Mouse (Mus musculus) E14TG2a.4 (cell line): ENCODE data around the gene Src.

Experiments
- H3K27me3 ChIP-seq: 2 replicates; pipeline ENCODE4 v1.6.1; 2014; ENCODE audit warnings: low read length, control low read depth; ENCODE audit not compliant: insufficient read depth
- H3K36me3 ChIP-seq: 2 replicates; pipeline ENCODE4 v1.6.1; 2014; ENCODE audit warnings: low read length, control low read depth; ENCODE audit not compliant: insufficient read depth
- H3K4me1 ChIP-seq: replicated peaks from 2 replicates; pipeline ENCODE4 v1.6.1; 2014; ENCODE audit warnings: low read depth, low read length, control low read depth
- H3K4me3 ChIP-seq: replicated peaks from 2 replicates; pipeline ENCODE4 v1.5.1; 2014; ENCODE audit warnings: mild to moderate bottlenecking, low read length
- H3K9me3 ChIP-seq: 2 replicates; pipeline ENCODE4 v1.6.1; 2014; ENCODE audit warnings: low read length, control low read depth
- CTCF ChIP-seq: conservative IDR thresholded peaks from 2 replicates; pipeline ENCODE4 v1.5.1; 2014; ENCODE audit warnings: low read length
- NANOG ChIP-seq: IDR thresholded peaks from 2 replicates; pipeline ENCODE4 v1.6.1; 2014; ENCODE audit warnings: borderline replicate concordance, low read length, mixed read lengths
- POU5F1 ChIP-seq: IDR thresholded peaks from 2 replicates; pipeline ENCODE4 v1.6.1; 2014; ENCODE audit warnings: low read length, borderline replicate concordance

Src gene

DNA sequence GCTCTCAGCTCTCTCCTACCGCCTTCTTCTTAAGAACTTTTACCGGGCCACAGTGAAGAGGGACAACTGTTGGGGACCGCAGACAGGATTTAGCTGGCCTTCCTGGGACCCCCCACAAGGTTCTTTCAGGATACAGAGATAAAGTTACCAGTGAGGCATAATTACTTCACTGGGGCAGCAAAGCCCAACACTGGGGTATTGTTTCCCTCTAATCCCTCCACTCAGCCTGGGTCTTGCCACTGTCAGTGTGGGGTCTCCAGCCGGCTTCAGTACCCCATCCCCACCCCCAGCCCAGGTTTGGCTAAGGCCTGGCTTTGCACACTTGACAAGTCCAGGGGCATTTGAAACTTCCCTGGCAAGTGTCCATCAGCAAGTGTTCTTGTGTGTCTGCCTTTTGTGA is 96.1 kb downstream of the Src start:
- no peaks in the 10 kb centered on the region for H3K9me3 ChIP-seq
- no peaks in the 10 kb centered on the region for H3K4me1 ChIP-seq
- H3K27me3 ChIP-seq, result peaks cover 40% of the 10 kb centered on the region
- TF ChIP-seq CTCF, result no peak
- no peak for TF ChIP-seq POU5F1
- TF ChIP-seq NANOG, result no peak
- no peak overlapping the region for H3K4me3 ChIP-seq
- H3K36me3 ChIP-seq, result no peaks in the 10 kb centered on the region

DNA sequence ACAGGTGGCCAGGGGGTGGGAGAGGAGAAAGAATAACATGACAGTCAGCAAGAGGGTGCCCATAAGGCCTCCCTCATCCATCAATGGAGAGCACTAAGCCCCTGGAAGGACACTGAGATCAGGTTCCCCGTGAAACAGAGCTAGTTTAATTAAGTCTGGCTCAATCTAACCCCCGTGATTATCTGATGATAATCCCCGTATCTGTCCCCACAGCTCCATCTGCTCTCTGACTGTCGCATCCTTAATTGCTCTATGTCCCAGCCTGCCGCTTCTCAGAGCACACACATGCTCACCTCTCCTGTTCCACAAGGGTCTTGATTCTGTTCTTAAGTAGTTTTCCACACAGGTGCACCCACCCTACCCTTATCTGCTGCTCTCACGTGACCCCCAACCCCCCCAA is 99.3 kb downstream of the Src start:
- TF ChIP-seq CTCF, result no peak
- no peak for TF ChIP-seq POU5F1
- TF ChIP-seq NANOG, result no peak
- Histone ChIP-seq H3K4me1 (0 out of 2 replicates have a peak, but pooled peaks cover 6% of the 10 kb centered on the region), H3K36me3 (no peaks in the 10 kb centered on the region), H3K9me3 (no peaks in the 10 kb centered on the region), H3K4me3 (no peak overlapping the region), H3K27me3 (peaks cover 34% of the 10 kb centered on the region)

DNA sequence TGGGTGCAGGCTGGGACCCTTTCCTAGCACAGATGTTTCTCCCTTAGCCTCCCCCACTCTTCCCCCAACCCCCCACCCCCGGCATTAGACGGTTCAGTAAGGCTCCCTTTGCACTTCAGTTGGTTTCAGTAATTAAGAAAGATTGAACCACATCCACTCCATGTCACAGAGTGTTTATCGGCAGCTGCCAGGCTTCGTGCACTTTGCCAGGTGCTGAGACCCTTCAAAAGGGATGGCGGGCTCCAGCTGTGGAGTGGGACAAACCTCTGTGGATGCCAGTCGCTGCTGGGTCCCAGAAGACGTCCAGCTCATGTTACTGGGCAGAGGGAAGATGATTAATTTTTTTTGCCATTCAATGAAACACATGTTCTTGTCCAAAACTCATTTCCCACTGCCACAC is 100.2 kb downstream of the Src start:
- Histone ChIP-seq H3K36me3 (no peaks in the 10 kb centered on the region), H3K9me3 (no peaks in the 10 kb centered on the region), H3K4me3 (no peak overlapping the region), H3K4me1 (peaks cover 10% of the 10 kb centered on the region; the same call in 1 of the 2 replicates), H3K27me3 (peaks cover 26% of the 10 kb centered on the region)
- TF ChIP-seq NANOG (no peak), POU5F1 (no peak), CTCF (no peak)

DNA sequence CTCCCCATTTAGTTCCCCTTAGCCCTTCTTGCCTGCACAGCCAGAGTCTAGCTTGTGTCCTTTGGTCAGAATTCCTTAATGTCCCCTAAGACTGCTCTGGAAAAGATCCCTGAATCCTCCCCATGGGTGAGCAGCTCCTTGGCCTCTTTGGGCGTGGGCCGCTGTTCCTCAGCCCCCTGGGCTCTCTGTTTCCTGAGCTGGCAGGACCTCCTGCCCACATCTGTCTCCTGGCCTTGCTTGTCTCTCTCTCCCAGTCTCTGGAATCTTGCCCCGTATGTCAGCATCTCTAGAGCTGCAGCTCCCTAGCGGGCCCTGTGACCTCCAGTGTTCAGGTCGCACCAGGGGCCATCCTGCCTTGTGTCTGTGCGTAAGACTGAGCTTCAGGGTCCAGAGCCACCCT is 101.2 kb downstream of the Src start:
- Histone ChIP-seq H3K4me3 (no peak overlapping the region), H3K4me1 (peaks cover 10% of the 10 kb centered on the region; the same call in 1 of the 2 replicates), H3K27me3 (peaks cover 16% of the 10 kb centered on the region; the same call in 1 of the 2 replicates), H3K9me3 (no peaks in the 10 kb centered on the region), H3K36me3 (no peaks in the 10 kb centered on the region)
- no peak for TF ChIP-seq CTCF
- TF ChIP-seq POU5F1, result no peak
- TF ChIP-seq NANOG, result no peak

DNA sequence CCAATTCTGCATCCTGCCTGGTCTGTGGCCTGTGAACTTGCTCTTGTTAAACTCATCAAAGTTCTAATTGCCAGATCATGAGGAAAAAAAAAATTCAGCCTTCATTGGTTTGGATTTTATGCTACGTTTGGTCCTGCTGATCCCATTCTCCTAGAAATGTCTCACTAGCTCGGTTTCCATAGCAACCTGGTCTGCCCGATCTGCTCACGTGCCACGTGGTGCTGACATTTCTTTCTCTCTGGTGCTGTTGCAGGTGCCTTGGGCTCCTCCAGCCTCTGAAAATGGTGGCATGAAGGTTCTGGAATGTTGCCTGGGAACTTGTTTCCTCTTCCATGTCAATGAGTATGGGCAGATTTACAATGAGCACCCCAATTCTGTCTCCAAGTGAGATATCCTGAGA is 102.3 kb downstream of the Src start:
- no peak for TF ChIP-seq POU5F1
- TF ChIP-seq NANOG, result no peak
- TF ChIP-seq CTCF, result no peak
- H3K9me3 ChIP-seq, result no peaks in the 10 kb centered on the region
- H3K4me3 ChIP-seq, result no peak overlapping the region

More for the DNA sequence above, 102.3 kb downstream of the Src start:
- Histone ChIP-seq H3K4me1 (peaks cover 10% of the 10 kb centered on the region; the same call in 1 of the 2 replicates), H3K36me3 (no peaks in the 10 kb centered on the region), H3K27me3 (peaks cover 14% of the 10 kb centered on the region)
